Mouse (Mus musculus): ENCODE measurements at regions not wholly inside any gene's neighbourhood (a gene's known extent, or its start where the extent isn't known, plus 50 kb on each side); places are given as distances from the start of the nearest gene placed in this dataset.

GRCm38 (mm10) chr13:110911866-110912265 lies 342.9 kb upstream of the Actbl2 start:
- no peak for DNase-seq

GRCm38 (mm10) chr13:110913177-110913576 lies 341.6 kb upstream of the Actbl2 start:
- DNase-seq, result no peak

GRCm38 (mm10) chr13:110913687-110914086 lies 341.1 kb upstream of the Actbl2 start:
- peak; percentile 80 to 83 for DNase-seq

GRCm38 (mm10) chr13:110915161-110915560 lies 339.7 kb upstream of the Actbl2 start:
- no peak for DNase-seq

- no peak for DNase-seq
Observed at GRCm38 (mm10) chr13:110923936-110924335, 330.9 kb upstream of the Actbl2 start.

GRCm38 (mm10) chr13:110924897-110925296 lies 329.9 kb upstream of the Actbl2 start:
- no peak for DNase-seq

- no peak for DNase-seq
Observed at GRCm38 (mm10) chr13:110928143-110928542, 326.7 kb upstream of the Actbl2 start.

GRCm38 (mm10) chr13:110928894-110929293 lies 325.9 kb upstream of the Actbl2 start:
- DNase-seq, result no peak

- DNase-seq, result no peak
Observed at GRCm38 (mm10) chr13:110929579-110929978, 325.2 kb upstream of the Actbl2 start.

- no peak for DNase-seq
Observed at GRCm38 (mm10) chr13:110941587-110941986, 313.2 kb upstream of the Actbl2 start.

- DNase-seq, result no peak
Observed at GRCm38 (mm10) chr13:110942986-110943644, 311.7 kb upstream of the Actbl2 start.

GRCm38 (mm10) chr13:110944061-110944460 lies 310.8 kb upstream of the Actbl2 start:
- no peak for DNase-seq

GRCm38 (mm10) chr13:110944683-110945082 lies 310.1 kb upstream of the Actbl2 start:
- DNase-seq, result no peak

- no peak for DNase-seq
Observed at GRCm38 (mm10) chr13:110960212-110960611, 294.6 kb upstream of the Actbl2 start.

- DNase-seq, result peak; percentile 29
Observed at GRCm38 (mm10) chr13:110967109-110967508, 287.7 kb upstream of the Actbl2 start.

- DNase-seq, result peak; percentile 83 to 87
Observed at GRCm38 (mm10) chr13:110967626-110968506, 286.9 kb upstream of the Actbl2 start.

GRCm38 (mm10) chr13:110968507-110968905 lies 286.3 kb upstream of the Actbl2 start:
- peak; percentile 47 to 48 for DNase-seq

- no peak for DNase-seq
Observed at GRCm38 (mm10) chr13:110977379-110977778, 277.4 kb upstream of the Actbl2 start.

- DNase-seq, result no peak
Observed at GRCm38 (mm10) chr13:110978022-110978421, 276.8 kb upstream of the Actbl2 start.

- no peak for DNase-seq
Observed at GRCm38 (mm10) chr13:110990677-110991076, 264.1 kb upstream of the Actbl2 start.

- no peak for DNase-seq
Observed at GRCm38 (mm10) chr13:110991121-110991520, 263.7 kb upstream of the Actbl2 start.

GRCm38 (mm10) chr13:110994596-110994995 lies 260.2 kb upstream of the Actbl2 start:
- no peak for DNase-seq

- no peak for DNase-seq
Observed at GRCm38 (mm10) chr13:111002670-111003069, 252.1 kb upstream of the Actbl2 start.

GRCm38 (mm10) chr13:111014142-111014541 lies 240.7 kb upstream of the Actbl2 start:
- no peak for DNase-seq
